Mouse (Mus musculus): ENCODE measurements at regions not wholly inside any gene's neighbourhood (a gene's known extent, or its start where the extent isn't known, plus 50 kb on each side); places are given as distances from the start of the nearest gene placed in this dataset.

- Histone ChIP-seq H3K27me3 (ENCODE audit: control insufficient read depth, insufficient read depth, insufficient read length) (no peaks in the 10 kb centered on the region), H3ac (ENCODE audit: control insufficient read depth, insufficient read length) (no peak overlapping the region), H3K4me3 (no peak overlapping the region), H3K36me3 (ENCODE audit: control insufficient read depth, insufficient read depth) (no peaks in the 10 kb centered on the region), H3K79me2 (ENCODE audit: control insufficient read depth, insufficient read depth) (no peaks in the 10 kb centered on the region), H3K4me2 (ENCODE audit: low read depth) (no peak overlapping the region)
- TF ChIP-seq USF1 (IDR thresholded peaks at IDR 0.05; ENCODE audit: low read depth) (no peak), MYOG (IDR thresholded peaks at IDR 0.05; ENCODE audit: control insufficient read depth in 1 of 3, insufficient read depth in 1 of 3, insufficient read length in 2 of 3, low read depth in 2 of 3) (no peak), TCF3 (IDR thresholded peaks at IDR 0.05; ENCODE audit: insufficient read length, low read depth) (no peak), E2F4 (IDR thresholded peaks at IDR 0.05; ENCODE audit: insufficient read depth) (no peak), TCF12 (IDR thresholded peaks at IDR 0.05; ENCODE audit: insufficient read depth, poor library complexity, severe bottlenecking) (no peak), POLR2A (IDR thresholded peaks at IDR 0.05; ENCODE audit: insufficient read length, low read depth) (no peak), POLR2AphosphoS2 (IDR thresholded peaks at IDR 0.05; ENCODE audit: insufficient read length, low read depth) (no peak), REST (IDR thresholded peaks at IDR 0.05; ENCODE audit: insufficient read depth, insufficient read length) (no peak), CEBPB (IDR thresholded peaks at IDR 0.05; ENCODE audit: insufficient read depth, poor library complexity, severe bottlenecking) (no peak), SRF (IDR thresholded peaks at IDR 0.05; ENCODE audit: control insufficient read depth, insufficient read length, low read depth) (no peak), MYOD1 (IDR thresholded peaks at IDR 0.05; ENCODE audit: control insufficient read depth in 1 of 3, insufficient read length in 2 of 3, low read depth in 2 of 3) (no peak), MAX (IDR thresholded peaks at IDR 0.05; ENCODE audit: low read depth) (no peak)
Measured at GRCm38 (mm10) chr8:34274171-34274570, 162.6 kb upstream of the Gm10131 start.

DNA sequence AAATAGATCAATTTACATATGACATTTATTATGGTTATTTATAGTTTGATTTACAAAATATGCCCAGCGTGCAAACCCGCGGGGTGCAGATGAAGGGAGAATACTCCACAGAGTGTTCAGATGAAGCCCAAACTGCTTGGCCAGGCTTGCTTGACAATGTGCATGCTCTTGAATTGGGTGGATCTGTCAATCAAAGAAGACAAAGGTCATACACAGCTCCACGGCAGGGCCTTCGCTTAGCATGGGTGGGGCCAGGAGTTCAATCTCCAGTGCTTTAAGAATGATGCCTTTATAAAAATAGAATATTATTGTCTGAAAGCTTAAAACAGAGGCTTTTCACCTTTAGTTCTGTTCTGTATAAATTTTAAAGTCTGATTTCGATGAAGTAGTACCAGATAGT, 158.3 kb upstream of the Gm10131 start:
- Histone ChIP-seq H3K4me3 (no peak overlapping the region), H3K27me3 (ENCODE audit: control insufficient read depth, insufficient read depth, insufficient read length) (no peaks in the 10 kb centered on the region), H3K36me3 (ENCODE audit: control insufficient read depth, insufficient read depth) (no peaks in the 10 kb centered on the region), H3K79me2 (ENCODE audit: control insufficient read depth, insufficient read depth) (no peaks in the 10 kb centered on the region), H3ac (ENCODE audit: control insufficient read depth, insufficient read length) (no peak overlapping the region), H3K4me2 (ENCODE audit: low read depth) (no peak overlapping the region)
- no peak for TF ChIP-seq SRF (IDR thresholded peaks at IDR 0.05; ENCODE audit: control insufficient read depth, insufficient read length, low read depth)

DNA sequence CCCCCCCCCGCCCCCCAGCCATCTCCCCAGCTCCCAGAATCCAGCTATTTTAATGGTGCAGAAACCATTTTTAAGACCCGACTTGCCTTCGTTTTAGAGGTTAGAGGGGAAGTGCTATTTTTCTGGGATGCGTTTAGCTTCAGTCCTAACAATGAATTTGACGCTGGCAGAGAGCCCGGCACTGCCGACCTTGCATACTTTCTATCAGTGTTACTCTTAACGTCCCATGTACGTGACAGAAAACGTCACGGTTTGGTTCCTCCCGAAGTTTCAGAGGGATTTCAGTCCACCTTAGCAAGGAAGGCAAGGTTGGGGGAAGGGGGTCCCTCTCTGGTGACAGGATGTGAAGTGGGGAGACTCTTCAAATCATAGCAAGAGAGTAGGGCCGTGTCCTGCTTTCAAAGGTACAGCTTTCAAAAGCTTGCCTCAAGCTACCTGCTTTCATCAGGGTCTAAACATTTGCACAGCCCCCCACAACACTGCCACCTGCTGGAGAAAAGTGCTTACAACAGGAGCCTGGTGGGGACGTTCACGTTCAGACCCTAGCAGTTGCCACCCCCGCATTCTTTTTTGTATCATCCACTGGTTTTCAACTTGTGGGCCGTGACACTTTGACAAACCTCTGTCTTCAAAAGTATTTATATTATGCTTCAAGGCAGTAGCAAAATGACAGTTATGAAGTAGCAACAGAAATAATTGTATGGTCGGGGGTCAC, 157.4 kb upstream of the Gm10131 start:
- Histone ChIP-seq H3ac (ENCODE audit: control insufficient read depth, insufficient read length) (no peak overlapping the region), H3K4me2 (ENCODE audit: low read depth) (no peak overlapping the region), H3K27me3 (ENCODE audit: control insufficient read depth, insufficient read depth, insufficient read length) (no peaks in the 10 kb centered on the region), H3K36me3 (ENCODE audit: control insufficient read depth, insufficient read depth) (no peaks in the 10 kb centered on the region), H3K79me2 (ENCODE audit: control insufficient read depth, insufficient read depth) (no peaks in the 10 kb centered on the region), H3K4me3 (no peak overlapping the region)
- TF ChIP-seq MAX (IDR thresholded peaks at IDR 0.05; ENCODE audit: low read depth) (no peak), SRF (IDR thresholded peaks at IDR 0.05; ENCODE audit: control insufficient read depth, insufficient read length, low read depth) (no peak), REST (IDR thresholded peaks at IDR 0.05; ENCODE audit: insufficient read depth, insufficient read length) (no peak), POLR2AphosphoS2 (IDR thresholded peaks at IDR 0.05; ENCODE audit: insufficient read length, low read depth) (no peak), TCF3 (IDR thresholded peaks at IDR 0.05; ENCODE audit: insufficient read length, low read depth) (no peak), USF1 (IDR thresholded peaks at IDR 0.05; ENCODE audit: low read depth) (no peak), MYOD1 (IDR thresholded peaks at IDR 0.05; ENCODE audit: control insufficient read depth in 1 of 3, insufficient read length in 2 of 3, low read depth in 2 of 3) (no peak), E2F4 (IDR thresholded peaks at IDR 0.05; ENCODE audit: insufficient read depth) (no peak), MYOG (IDR thresholded peaks at IDR 0.05; ENCODE audit: control insufficient read depth in 1 of 3, insufficient read depth in 1 of 3, insufficient read length in 2 of 3, low read depth in 2 of 3) (no peak), CEBPB (IDR thresholded peaks at IDR 0.05; ENCODE audit: insufficient read depth, poor library complexity, severe bottlenecking) (no peak), TCF12 (IDR thresholded peaks at IDR 0.05; ENCODE audit: insufficient read depth, poor library complexity, severe bottlenecking) (no peak)

GRCm38 (mm10) chr8:34254978-34255377, 143.4 kb upstream of the Gm10131 start:
- Histone ChIP-seq H3K27me3 (ENCODE audit: control insufficient read depth, insufficient read depth, insufficient read length) (no peaks in the 10 kb centered on the region), H3ac (ENCODE audit: control insufficient read depth, insufficient read length) (no peak overlapping the region), H3K4me3 (no peak overlapping the region), H3K36me3 (ENCODE audit: control insufficient read depth, insufficient read depth) (no peaks in the 10 kb centered on the region), H3K79me2 (ENCODE audit: control insufficient read depth, insufficient read depth) (no peaks in the 10 kb centered on the region), H3K4me2 (ENCODE audit: low read depth) (no peak overlapping the region)
- TF ChIP-seq MAX (IDR thresholded peaks at IDR 0.05; ENCODE audit: low read depth) (no peak), REST (IDR thresholded peaks at IDR 0.05; ENCODE audit: insufficient read depth, insufficient read length) (no peak), MYOD1 (IDR thresholded peaks at IDR 0.05; ENCODE audit: control insufficient read depth in 1 of 3, insufficient read length in 2 of 3, low read depth in 2 of 3) (no peak), POLR2A (IDR thresholded peaks at IDR 0.05; ENCODE audit: insufficient read length, low read depth) (no peak), TCF3 (IDR thresholded peaks at IDR 0.05; ENCODE audit: insufficient read length, low read depth) (no peak), CEBPB (IDR thresholded peaks at IDR 0.05; ENCODE audit: insufficient read depth, poor library complexity, severe bottlenecking) (no peak), SRF (IDR thresholded peaks at IDR 0.05; ENCODE audit: control insufficient read depth, insufficient read length, low read depth) (no peak), USF1 (IDR thresholded peaks at IDR 0.05; ENCODE audit: low read depth) (no peak), TCF12 (IDR thresholded peaks at IDR 0.05; ENCODE audit: insufficient read depth, poor library complexity, severe bottlenecking) (no peak), MYOG (IDR thresholded peaks at IDR 0.05; ENCODE audit: control insufficient read depth in 1 of 3, insufficient read depth in 1 of 3, insufficient read length in 2 of 3, low read depth in 2 of 3) (no peak), E2F4 (IDR thresholded peaks at IDR 0.05; ENCODE audit: insufficient read depth) (no peak), POLR2AphosphoS2 (IDR thresholded peaks at IDR 0.05; ENCODE audit: insufficient read length, low read depth) (no peak)

DNA sequence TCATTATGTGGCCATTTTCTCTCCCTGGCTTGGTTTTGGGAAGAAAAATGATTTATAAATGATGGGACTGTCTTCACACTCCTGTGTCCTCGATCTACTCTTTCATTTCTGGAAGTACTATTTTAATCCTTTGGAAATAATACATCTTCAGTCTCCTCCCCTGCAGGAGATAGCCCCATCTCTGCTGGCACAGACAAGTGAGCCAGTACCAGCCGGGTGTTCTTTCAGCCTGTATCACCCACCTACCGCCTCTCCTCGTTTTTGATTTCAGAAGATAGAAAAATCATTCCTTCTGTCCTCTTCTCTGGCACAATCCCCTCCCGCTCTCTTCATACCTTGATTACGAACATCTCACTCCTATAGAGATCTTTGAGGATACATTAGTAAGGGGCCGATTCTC, 140.4 kb upstream of the Gm10131 start:
- Histone ChIP-seq H3K36me3 (ENCODE audit: control insufficient read depth, insufficient read depth) (no peaks in the 10 kb centered on the region), H3K79me2 (ENCODE audit: control insufficient read depth, insufficient read depth) (no peaks in the 10 kb centered on the region), H3K27me3 (ENCODE audit: control insufficient read depth, insufficient read depth, insufficient read length) (no peaks in the 10 kb centered on the region), H3K4me3 (no peak overlapping the region), H3ac (ENCODE audit: control insufficient read depth, insufficient read length) (no peak overlapping the region), H3K4me2 (ENCODE audit: low read depth) (no peak overlapping the region)
- TF ChIP-seq USF1 (IDR thresholded peaks at IDR 0.05; ENCODE audit: low read depth): no peak
- TF ChIP-seq E2F4 (IDR thresholded peaks at IDR 0.05; ENCODE audit: insufficient read depth): no peak
